Mouse (Mus musculus): Measurements from ENCODE around the gene Pfdn2. TPM values are rescaled to one million over a fixed set of nuclear protein-coding genes. Genes with fewer than 3 reads are reported as not detected.
"Not testable (repeated sequence)": the region's sequence is repeated elsewhere in the genome, so short reads cannot be mapped to it uniquely, and the experiment has no call there.

Gene Pfdn2
- 100 to 1,000 TPM; 137 to 168 TPM for total RNA-seq (2021)
- long read RNA-seq, experiment 1, transcript Pfdn2-202 (4 exons, 1,735 nt) = major isoform, 35 of 37 reads
- long read RNA-seq, experiment 1, partial matches to known transcripts = 2 of 37 reads
- long read RNA-seq, experiment 1, other reads (novel, unspliced or antisense) = 0 of 37 reads
- long read RNA-seq, experiment 2, transcript Pfdn2-202 (4 exons, 1,735 nt) = major isoform, 108 of 111 reads
- long read RNA-seq, experiment 2, partial matches to known transcripts = 0 of 111 reads
- long read RNA-seq, experiment 2, other reads (novel, unspliced or antisense) = 2 of 111 reads

DNA sequence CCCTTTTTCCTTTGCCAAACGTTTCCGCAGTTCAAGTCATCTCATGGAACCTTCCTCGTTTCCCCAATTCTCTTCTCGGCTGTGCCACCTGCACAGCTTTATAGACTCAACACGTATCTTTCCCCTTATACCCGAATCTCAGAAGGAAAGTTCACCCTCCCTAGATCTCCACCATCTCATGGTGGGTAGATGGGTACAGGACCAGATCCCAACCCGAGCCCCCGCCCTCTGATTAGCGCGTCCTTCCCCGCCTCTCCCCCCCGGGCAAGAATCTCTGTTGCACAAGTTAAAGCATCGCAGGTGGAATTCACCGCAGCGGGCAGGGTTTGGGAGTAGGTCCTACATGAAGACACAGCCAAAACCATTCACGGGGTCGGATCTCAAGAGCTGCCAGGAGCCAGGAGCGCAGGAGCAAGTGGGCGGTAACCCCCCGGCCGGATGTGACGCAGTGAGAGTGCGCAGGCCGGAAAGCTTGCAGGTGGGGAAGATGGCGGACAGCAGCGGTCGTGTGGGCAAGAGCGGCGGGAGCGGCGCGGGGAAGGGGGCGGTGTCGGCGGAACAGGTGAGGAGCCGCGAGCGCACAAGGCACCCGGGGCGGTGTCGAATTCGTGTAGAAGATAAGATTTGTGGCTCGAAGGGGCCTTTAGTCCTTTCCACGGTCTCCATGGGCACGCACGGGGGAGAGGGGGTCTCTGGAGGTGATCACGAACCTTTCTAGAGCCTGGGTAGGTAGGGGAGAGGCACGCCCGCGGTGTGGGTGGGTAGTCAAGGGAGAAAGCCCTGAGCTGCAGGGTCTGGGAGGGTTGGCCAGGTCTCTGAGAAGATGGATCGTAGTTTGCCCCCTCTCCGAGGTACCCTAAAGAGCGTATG, at the start of gene Pfdn2, which contains the start of gene Nit1:
Gene Pfdn2 (plus strand): TSS at position 446 of the 870 bp plus-strand sequence.
Gene Nit1 (minus strand): TSS at position 422 of the 870 bp plus-strand sequence.
- peak; percentile 91 to 92 for DNase-seq (ENCODE audit: low spot score in 2 of 2)

DNA sequence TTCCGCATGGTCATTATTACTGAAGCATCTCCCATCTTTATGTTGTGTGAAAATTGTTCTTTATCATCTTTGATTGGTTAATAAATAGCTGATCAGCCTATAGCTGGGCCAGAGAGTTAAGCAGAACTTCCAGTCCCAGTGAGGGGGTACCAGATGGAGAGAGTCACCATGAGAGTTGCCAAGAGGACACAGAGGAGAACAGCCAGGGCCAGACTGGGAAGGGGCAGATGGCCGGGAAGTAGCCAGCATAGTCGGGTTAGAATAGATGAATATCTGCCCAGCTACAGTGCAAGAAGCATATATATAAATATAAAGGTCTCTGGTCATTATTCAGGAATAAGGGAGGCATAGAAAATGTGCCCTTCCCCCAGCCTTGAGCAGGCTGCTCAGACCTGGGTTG, 47.2 kb upstream of the Pfdn2 start:
- no peak for DNase-seq (ENCODE audit: low spot score in 2 of 2)

DNA sequence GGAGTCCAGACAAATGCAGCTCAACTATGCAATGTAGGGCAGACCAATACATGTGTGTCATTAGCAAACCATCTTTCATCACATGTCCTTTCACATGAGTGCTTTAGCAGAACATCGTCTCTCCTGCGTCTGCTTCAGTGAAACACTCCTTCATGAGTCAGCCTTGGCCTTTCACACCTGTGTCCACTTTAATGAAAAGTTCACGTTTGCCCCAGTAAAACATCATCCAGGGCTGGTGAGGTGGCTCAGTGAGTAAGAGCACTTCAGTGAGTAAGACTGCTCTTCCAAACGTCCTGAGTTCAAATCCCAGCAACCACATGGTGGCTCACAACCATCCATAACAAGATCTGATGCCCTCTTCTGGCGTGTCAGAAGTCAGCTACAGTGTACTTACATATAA, 39.3 kb upstream of the Pfdn2 start:
- DNase-seq (ENCODE audit: low spot score in 2 of 2) = not testable (repeated sequence)

DNA sequence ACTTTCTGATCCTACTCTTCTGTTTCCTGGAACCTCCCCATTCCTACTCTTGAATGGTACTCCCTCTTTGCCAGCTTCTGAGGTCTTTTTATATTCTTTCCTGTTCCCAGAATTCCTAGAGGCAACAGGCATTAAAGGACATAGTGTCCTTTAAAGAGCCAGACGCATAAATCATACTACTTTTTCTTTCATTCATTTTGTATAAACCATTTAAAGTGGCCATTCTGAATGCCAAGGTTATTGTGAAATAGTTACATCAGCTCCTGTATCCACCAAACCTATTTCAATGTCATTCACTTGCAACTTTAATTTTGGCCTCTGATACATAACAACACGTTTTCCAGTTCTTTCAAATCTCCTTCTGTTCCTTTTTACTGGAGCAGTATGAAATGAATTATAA, 36.1 kb upstream of the Pfdn2 start:
- no peak for DNase-seq (ENCODE audit: low spot score in 2 of 2)

- no peak for DNase-seq (ENCODE audit: low spot score in 2 of 2)
Measured at GRCm38 (mm10) chr1:171319748-171320147, 25.7 kb upstream of the Pfdn2 start.

GRCm38 (mm10) chr1:171320151-171320550, 25.3 kb upstream of the Pfdn2 start:
- DNase-seq (ENCODE audit: low spot score in 2 of 2) = no peak

- DNase-seq (ENCODE audit: low spot score in 2 of 2) = no peak
Measured at GRCm38 (mm10) chr1:171321415-171321814, 24.1 kb upstream of the Pfdn2 start.

DNA sequence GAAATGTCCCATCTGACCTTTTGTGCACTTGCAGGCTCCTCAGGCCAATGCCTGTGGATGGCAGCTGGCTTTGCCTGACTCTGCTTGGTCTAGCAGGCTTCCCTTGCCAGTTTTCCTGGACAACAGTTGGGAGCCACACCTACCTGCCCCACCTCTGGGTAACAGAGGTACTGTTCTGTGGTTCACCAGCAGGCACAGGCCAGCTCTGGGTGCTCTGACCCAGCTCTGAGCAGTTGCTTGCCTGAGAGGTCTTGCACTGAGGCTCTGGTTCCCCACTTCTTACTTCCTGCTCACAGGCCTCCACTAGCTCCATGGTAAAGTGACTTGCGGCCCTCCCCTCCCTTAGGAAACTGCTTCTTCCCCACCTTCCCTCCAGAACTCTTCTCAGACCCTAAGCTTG, 23.5 kb upstream of the Pfdn2 start:
- no peak for DNase-seq (ENCODE audit: low spot score in 2 of 2)

GRCm38 (mm10) chr1:171325571-171325970, 19.9 kb upstream of the Pfdn2 start:
- no peak for DNase-seq (ENCODE audit: low spot score in 2 of 2)

DNA sequence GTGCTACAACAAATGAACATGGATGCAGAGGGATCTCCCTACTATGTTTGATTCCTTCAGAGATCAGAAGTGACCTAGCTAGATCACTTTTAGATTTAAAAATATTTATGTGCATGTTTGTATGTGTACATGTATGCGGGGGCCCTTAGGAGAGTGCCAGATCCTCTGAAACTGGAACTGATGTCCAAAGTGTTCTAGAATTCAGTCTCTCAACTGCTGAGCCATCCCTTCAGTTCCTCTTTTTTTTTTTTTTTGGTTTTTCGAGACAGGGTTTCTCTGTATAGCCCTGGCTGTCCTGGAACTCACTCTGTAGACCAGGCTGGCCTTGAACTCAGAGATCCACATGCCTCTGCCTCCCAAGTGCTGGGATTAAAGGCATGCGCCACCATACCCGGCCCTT, 18.9 kb upstream of the Pfdn2 start:
- not testable (repeated sequence) for DNase-seq (ENCODE audit: low spot score in 2 of 2)

- no peak for DNase-seq (ENCODE audit: low spot score in 2 of 2)
Measured at GRCm38 (mm10) chr1:171328244-171328643, 17.2 kb upstream of the Pfdn2 start.

- peak; percentile 78 to 85 for DNase-seq (ENCODE audit: low spot score in 2 of 2)
Measured at GRCm38 (mm10) chr1:171328839-171329432, 16.5 kb upstream of the Pfdn2 start, which contains the start of gene Dedd. Gene Dedd (plus strand): TSS chr1:171329145.

DNA sequence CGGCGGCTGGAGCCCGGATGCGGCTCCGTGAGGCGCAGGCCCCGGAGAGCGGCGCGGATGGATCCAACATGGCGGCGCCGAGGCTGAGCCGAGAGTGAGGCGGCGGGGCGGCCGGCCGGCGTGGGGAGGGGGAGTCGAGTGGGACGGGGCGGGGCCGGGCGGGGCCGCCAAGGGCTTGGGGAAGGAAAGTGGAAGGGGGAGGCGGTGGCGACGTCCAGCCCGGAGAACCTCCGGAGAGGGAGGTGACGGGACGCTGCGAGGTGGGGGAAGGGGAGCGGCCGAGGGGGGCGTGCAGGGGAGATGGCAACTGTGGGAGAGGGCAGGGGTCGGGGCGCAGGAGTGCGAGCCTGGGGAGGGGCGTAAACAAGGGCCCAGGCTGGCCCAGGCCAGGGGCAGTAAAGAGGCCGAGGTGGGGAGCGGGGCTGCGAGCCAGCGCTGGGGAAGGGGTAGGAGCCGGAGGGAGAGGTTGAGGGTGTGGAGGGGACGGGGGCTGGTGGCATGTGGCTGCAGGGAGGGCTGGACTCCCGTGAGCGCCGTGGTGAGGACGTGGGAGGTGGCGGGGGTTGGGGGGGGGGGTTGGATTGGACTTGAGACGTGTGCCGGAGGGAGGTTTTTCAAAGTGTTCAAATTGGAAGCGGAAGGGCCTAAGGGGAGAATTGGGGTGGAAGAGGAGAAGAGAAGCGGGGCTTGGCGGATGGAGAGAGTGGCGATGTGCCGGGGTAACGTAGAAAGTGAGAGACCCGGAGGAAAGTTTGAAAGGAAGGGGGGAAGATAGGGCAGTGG, 15.8 kb upstream of the Pfdn2 start:
- DNase-seq (ENCODE audit: low spot score in 2 of 2) = peak in 1 of 2 experiments; percentile 76

DNA sequence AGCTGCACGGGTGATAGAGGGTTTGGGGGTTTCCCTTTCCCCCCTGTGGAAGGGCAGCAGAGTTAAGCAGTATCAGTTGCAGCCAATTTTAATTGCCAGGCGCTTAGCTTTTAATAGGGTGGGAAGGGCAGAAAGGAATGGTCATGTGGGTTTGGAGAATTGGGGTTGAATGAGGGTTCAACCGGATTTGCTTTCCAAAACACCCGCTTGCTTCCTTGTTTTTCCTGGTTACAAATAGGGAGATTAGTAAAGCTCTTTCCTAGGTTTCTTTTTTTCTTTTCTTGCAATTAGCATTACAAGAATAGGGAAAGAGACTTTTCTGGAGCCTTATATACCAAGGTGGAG, 15.3 kb upstream of the Pfdn2 start:
- no peak for DNase-seq (ENCODE audit: low spot score in 2 of 2)

DNA sequence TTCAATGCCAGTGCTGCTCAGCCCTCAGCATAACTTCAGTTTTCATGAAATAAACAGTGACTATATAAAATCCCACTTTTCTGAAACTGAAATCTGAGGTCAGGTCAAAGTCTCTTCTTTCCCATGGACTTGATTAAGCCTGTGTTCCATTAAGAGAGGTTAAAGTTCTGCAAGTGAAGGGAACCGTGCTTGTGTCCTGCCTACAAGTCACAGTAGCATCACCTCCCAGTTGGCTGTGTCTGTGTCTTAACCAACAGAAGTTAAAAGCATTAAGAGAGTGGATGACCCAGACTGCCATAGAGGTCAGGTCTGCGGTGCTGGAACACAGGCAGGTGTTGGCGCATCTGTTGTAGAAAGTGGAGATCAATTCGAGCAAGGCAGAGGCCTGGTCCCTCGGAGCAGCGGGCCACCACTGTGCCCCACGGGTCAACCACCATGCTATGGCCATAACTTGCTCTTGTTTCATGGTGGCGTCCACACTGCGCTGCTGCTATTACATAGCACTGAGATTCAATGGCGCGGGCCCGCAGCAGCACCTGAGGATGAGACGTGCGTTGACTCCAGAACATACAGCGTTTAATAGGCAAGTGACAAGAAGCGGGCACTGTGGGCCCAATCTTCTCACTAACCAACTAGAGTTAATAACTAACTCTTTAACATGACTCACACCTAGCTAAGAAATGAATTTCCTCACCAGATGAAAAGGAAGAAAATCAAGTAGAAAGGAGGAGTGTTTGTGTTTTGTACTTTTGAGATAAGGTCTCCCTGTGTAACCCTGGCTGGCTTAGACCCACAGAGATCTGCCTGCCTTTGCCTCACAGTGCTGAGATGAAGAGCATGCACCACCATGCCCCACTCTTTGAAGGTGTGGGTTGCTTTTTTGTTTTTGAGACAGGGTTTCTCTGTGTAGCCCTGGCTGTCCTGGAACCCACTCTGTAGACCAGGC, 2.9 kb upstream of the Pfdn2 start:
- DNase-seq (ENCODE audit: low spot score in 2 of 2) = no peak

DNA sequence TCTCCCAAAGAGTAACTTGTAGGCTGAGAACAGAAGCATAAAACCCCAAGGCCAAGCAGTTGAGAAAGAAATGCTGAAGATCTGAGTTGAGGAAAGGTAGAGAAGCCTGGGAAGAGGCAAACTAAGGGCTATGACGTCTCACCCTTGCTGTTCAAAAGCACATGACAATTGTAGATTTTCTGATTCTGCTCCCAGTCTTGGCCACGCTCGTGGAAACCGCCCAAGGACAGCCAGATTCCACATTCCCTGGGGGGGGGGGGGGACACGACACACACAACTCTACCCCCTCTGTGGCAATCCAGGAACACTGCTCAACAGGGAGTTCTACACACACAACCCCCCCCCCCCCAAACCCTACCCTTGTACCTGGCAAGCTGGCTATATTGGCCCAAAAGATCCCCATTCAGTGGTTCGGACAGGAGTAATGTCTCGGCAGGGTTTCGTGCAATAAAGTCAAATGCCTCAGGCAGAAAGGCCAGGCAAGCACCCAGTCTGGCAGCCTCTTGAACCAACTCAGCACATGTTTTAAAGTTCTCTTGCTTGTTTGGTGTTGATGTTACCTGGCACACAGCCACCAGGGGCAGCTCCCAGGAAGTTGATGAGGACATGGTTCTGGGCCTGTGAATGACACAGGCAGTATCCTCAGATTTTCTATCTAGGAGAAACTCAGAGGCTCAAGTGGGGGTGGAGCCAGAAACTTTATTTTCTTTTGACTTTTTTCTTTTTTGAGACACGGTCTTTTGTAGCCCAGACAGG, 1.4 kb upstream of the Pfdn2 start:
- peak; percentile 30 to 41 for DNase-seq (ENCODE audit: low spot score in 2 of 2)

DNA sequence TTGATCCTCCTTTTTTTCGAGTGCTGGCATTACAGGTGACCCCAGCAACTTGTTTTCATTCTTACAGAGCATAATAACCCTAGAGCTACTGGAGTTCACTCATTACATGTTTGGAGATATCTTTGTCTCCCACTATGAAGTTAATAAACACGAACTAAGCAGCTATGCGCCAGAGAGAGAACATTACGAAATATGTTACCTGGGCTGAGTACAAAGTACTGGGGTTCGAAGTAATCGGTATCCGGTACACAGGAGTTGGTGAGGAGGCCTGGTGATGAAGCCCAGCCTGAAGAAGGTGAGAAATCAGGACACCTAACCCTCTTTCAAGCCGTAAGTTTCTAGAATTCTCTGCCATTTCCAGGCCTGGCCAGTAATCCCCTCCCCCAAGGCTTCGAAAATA, 755 bp upstream of the Pfdn2 start:
- no peak for DNase-seq (ENCODE audit: low spot score in 2 of 2)

DNA sequence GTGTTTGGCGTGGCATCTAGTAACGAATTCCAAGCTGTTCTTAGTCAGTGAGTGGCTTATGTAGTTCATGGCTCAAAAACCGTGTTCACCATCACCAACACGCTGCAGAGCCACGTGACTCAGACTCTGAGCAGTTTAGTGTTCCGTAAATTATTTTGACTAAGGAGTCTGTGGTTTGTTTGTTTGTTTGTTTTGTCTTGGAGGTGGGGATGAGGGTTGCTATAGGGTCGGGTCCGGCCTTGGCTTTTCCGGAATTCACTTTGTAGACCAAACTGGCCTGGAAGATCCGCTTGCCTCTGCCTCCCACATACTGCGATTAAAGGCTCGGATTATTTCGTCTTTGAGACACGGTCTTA, 603 bp downstream of the Pfdn2 start:
- no peak for DNase-seq (ENCODE audit: low spot score in 2 of 2)

DNA sequence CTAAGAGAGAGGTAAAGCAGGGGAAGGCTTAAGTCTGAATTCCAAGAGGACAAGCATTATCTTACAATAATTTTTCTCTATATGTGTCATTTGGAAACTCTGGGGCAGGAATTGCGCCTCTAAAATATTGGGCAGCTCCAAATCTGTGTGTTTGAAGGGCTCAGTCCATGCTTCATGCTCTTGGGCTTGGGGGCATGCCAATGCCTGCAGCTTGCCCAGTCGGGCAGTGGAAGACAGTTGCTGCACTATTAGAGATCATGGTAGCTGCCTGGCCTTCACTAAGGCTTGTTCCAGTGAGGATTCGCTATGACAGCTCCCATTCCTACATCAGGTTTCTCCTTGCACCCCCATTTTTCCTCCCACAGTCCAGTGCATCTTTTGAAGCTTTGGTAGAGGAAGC, 3.2 kb downstream of the Pfdn2 start:
- no peak for DNase-seq (ENCODE audit: low spot score in 2 of 2)
